Mouse (Mus musculus): Measurements from ENCODE around the gene Gimap7.

Gimap7 gene

GRCm38 (mm10) chr6:48696830-48697554, 21.4 kb upstream of the Gimap7 start:
- DNase-seq = no peak

GRCm38 (mm10) chr6:48697555-48697930, 20.9 kb upstream of the Gimap7 start:
- DNase-seq = no peak

GRCm38 (mm10) chr6:48698066-48698856, 20.2 kb upstream of the Gimap7 start:
- no peak for DNase-seq

- DNase-seq = no peak
Observed at GRCm38 (mm10) chr6:48698888-48699287, 19.5 kb upstream of the Gimap7 start.

- DNase-seq = peak in 1 of 2 experiments; percentile 71
Observed at GRCm38 (mm10) chr6:48700251-48701075, 18.0 kb upstream of the Gimap7 start.

GRCm38 (mm10) chr6:48702146-48702545, 16.3 kb upstream of the Gimap7 start:
- no peak for DNase-seq

- no peak for DNase-seq
Observed at GRCm38 (mm10) chr6:48702601-48703000, 15.8 kb upstream of the Gimap7 start.

- DNase-seq = no peak
Observed at GRCm38 (mm10) chr6:48704146-48704545, 14.3 kb upstream of the Gimap7 start.

- no peak for DNase-seq
Observed at GRCm38 (mm10) chr6:48706130-48706529, 12.3 kb upstream of the Gimap7 start.

GRCm38 (mm10) chr6:48720326-48720725, 1.9 kb downstream of the Gimap7 start:
- no peak for DNase-seq

- no peak for DNase-seq
Observed at GRCm38 (mm10) chr6:48723468-48723867, 5.0 kb downstream of the Gimap7 start.

GRCm38 (mm10) chr6:48725476-48725875, 7.1 kb downstream of the Gimap7 start:
- peak; percentile 90 to 97 for DNase-seq

GRCm38 (mm10) chr6:48727761-48728160, 9.3 kb downstream of the Gimap7 start:
- DNase-seq = no peak

- DNase-seq = no peak
Observed at GRCm38 (mm10) chr6:48732864-48733304, 14.5 kb downstream of the Gimap7 start.

- no peak for DNase-seq
Observed at GRCm38 (mm10) chr6:48733660-48734059, 15.2 kb downstream of the Gimap7 start.

- no peak for DNase-seq
Observed at GRCm38 (mm10) chr6:48737053-48737452, 18.6 kb downstream of the Gimap7 start.

GRCm38 (mm10) chr6:48737688-48738087, 19.3 kb downstream of the Gimap7 start:
- no peak for DNase-seq

GRCm38 (mm10) chr6:48738961-48739779, 20.7 kb downstream of the Gimap7 start, which contains the start of gene Gimap1:
Gene Gimap1 (plus strand): TSS chr6:48739054.
- peak in 1 of 2 experiments; percentile 49 for DNase-seq

- DNase-seq = no peak
Observed at GRCm38 (mm10) chr6:48739780-48740055, 21.3 kb downstream of the Gimap7 start.

GRCm38 (mm10) chr6:48740501-48741169, 22.2 kb downstream of the Gimap7 start:
- no peak for DNase-seq

- DNase-seq = peak in 1 of 2 experiments; percentile 19
Observed at GRCm38 (mm10) chr6:48741273-48741672, 22.9 kb downstream of the Gimap7 start.

GRCm38 (mm10) chr6:48741711-48742206, 23.3 kb downstream of the Gimap7 start:
- peak; percentile 69 to 84 for DNase-seq

All from kidney, adult 8-10 months (tissue).